Mouse (Mus musculus): ENCODE data around the gene Tbl2. TPM values are rescaled to one million over a fixed set of nuclear protein-coding genes. Genes with fewer than 3 reads are reported as not detected.
A peak's percentile ranks its signal among the peaks of the same experiment; 100 is the strongest.

Gene Tbl2
- total and polyA plus RNA-seq, 3 experiments, result 5.8 to 10.6 (median 9.9) TPM

DNA sequence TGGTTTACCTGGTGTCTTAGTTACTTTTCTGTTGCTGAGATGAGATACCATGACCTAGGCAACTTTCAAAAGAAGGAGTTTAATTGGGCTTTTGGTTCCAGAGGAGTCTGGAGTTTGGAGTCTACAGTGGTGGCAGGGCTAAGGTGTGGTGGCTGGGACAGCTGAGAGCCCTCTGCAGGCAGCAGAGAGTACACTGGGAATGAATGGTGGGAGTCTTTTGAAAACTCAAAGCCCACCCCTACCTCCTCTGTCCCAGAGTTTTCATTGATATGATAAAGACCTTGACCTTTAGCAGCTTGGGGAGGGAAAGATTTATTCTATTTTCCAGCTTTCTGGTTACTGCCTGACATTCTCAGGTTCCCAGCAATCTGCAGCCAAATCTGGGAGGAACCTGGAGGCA, 25.6 kb downstream of the Tbl2 start:
- DNase-seq, result no peak
- no peaks in the 10 kb centered on the region for H3K4me1 ChIP-seq (ENCODE audit: control insufficient read depth, insufficient read depth, low read length)
- H3K27ac ChIP-seq, result no peak overlapping the region
- H3K4me3 ChIP-seq, result no peak overlapping the region
- H3K27me3 ChIP-seq (ENCODE audit: control insufficient read depth, insufficient read depth, low read length), result no peaks in the 10 kb centered on the region
- no peaks in the 10 kb centered on the region for H3K79me2 ChIP-seq (replicated peaks; ENCODE audit: control insufficient read depth, insufficient read depth, low read length)
- H3K9ac ChIP-seq (ENCODE audit: low read depth, low read length), result no peak overlapping the region
- TF ChIP-seq CTCF (IDR thresholded peaks at IDR 0.05), result peak; percentile 6; the same call in 1 of the 2 replicates
- no peak for TF ChIP-seq EP300 (IDR thresholded peaks at IDR 0.05; ENCODE audit: insufficient read depth, low read depth, low read length)
- TF ChIP-seq POLR2A (IDR thresholded peaks at IDR 0.05; ENCODE audit: insufficient read depth, low read depth, low read length), result no peak
- intact Hi-C loops (cut with DNase I), result no loop called here
- H3K36me3 ChIP-seq (ENCODE audit: control insufficient read depth, insufficient read depth, low read length), result no peaks in the 10 kb centered on the region

DNA sequence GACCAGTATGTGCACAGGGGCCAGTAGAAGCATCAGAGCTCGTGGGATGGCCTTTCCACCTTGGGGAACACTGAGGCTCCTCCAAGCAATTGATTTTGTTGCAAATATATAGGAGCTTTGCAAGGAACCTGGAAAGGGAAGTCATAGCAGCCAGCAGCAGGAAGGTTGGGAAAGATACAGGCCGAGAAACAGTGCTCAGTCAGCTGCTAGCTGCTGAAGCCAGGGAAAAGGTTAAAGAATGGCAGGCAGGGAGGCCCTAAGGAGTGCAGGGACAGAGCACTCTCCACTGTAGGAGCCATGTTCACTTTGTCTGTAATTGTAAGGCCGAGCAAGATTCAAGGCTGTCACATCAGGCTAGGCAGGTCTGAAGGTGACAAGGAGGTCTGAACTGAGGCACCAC, 29.1 kb downstream of the Tbl2 start:
- Histone ChIP-seq H3K4me1 (ENCODE audit: control insufficient read depth, insufficient read depth, low read length) (no peaks in the 10 kb centered on the region), H3K27me3 (ENCODE audit: control insufficient read depth, insufficient read depth, low read length) (no peaks in the 10 kb centered on the region), H3K27ac (no peak overlapping the region), H3K9ac (ENCODE audit: low read depth, low read length) (no peak overlapping the region), H3K79me2 (replicated peaks; ENCODE audit: control insufficient read depth, insufficient read depth, low read length) (no peaks in the 10 kb centered on the region), H3K4me3 (no peak overlapping the region), H3K36me3 (ENCODE audit: control insufficient read depth, insufficient read depth, low read length) (no peaks in the 10 kb centered on the region)
- 60% methylated on average over 3 of the region's 3 CpGs for WGBS
- DNase-seq, result no peak
- no peak for TF ChIP-seq EP300 (IDR thresholded peaks at IDR 0.05; ENCODE audit: insufficient read depth, low read depth, low read length)
- TF ChIP-seq CTCF (IDR thresholded peaks at IDR 0.05), result no peak
- no peak for TF ChIP-seq POLR2A (IDR thresholded peaks at IDR 0.05; ENCODE audit: insufficient read depth, low read depth, low read length)
- intact Hi-C loops (cut with DNase I), result no loop called here

- 91% methylated on average over 4 of the region's 4 CpGs for WGBS
- Histone ChIP-seq H3K27ac (no peak overlapping the region), H3K9ac (ENCODE audit: low read depth, low read length) (no peak overlapping the region), H3K79me2 (replicated peaks; ENCODE audit: control insufficient read depth, insufficient read depth, low read length) (no peaks in the 10 kb centered on the region), H3K36me3 (ENCODE audit: control insufficient read depth, insufficient read depth, low read length) (no peaks in the 10 kb centered on the region), H3K4me1 (ENCODE audit: control insufficient read depth, insufficient read depth, low read length) (no peaks in the 10 kb centered on the region), H3K4me3 (no peak overlapping the region), H3K27me3 (ENCODE audit: control insufficient read depth, insufficient read depth, low read length) (no peaks in the 10 kb centered on the region)
- no peak for TF ChIP-seq CTCF (IDR thresholded peaks at IDR 0.05)
- no peak for TF ChIP-seq POLR2A (IDR thresholded peaks at IDR 0.05; ENCODE audit: insufficient read depth, low read depth, low read length)
- TF ChIP-seq EP300 (IDR thresholded peaks at IDR 0.05; ENCODE audit: insufficient read depth, low read depth, low read length), result no peak
- DNase-seq, result no peak
- intact Hi-C loops (cut with DNase I), result no loop called here
Observed at GRCm38 (mm10) chr5:135178996-135179395, 29.5 kb downstream of the Tbl2 start.

GRCm38 (mm10) chr5:135179616-135180015, 30.2 kb downstream of the Tbl2 start:
- Histone ChIP-seq H3K36me3 (ENCODE audit: control insufficient read depth, insufficient read depth, low read length) (no peaks in the 10 kb centered on the region), H3K79me2 (replicated peaks; ENCODE audit: control insufficient read depth, insufficient read depth, low read length) (no peaks in the 10 kb centered on the region), H3K9ac (ENCODE audit: low read depth, low read length) (no peak overlapping the region), H3K4me3 (no peak overlapping the region), H3K27me3 (ENCODE audit: control insufficient read depth, insufficient read depth, low read length) (no peaks in the 10 kb centered on the region), H3K4me1 (ENCODE audit: control insufficient read depth, insufficient read depth, low read length) (no peaks in the 10 kb centered on the region), H3K27ac (no peak overlapping the region)
- WGBS, result 90% methylated on average over 7 of the region's 7 CpGs
- TF ChIP-seq CTCF (IDR thresholded peaks at IDR 0.05) (no peak), POLR2A (IDR thresholded peaks at IDR 0.05; ENCODE audit: insufficient read depth, low read depth, low read length) (no peak), EP300 (IDR thresholded peaks at IDR 0.05; ENCODE audit: insufficient read depth, low read depth, low read length) (no peak)
- no peak for DNase-seq
- intact Hi-C loops (cut with DNase I), result no loop called here

GRCm38 (mm10) chr5:135180796-135181195, 31.3 kb downstream of the Tbl2 start:
- H3K36me3 ChIP-seq (ENCODE audit: control insufficient read depth, insufficient read depth, low read length), result no peaks in the 10 kb centered on the region
- no peaks in the 10 kb centered on the region for H3K4me1 ChIP-seq (ENCODE audit: control insufficient read depth, insufficient read depth, low read length)
- H3K27ac ChIP-seq, result no peak overlapping the region
- 95% methylated on average over 14 of the region's 14 CpGs for WGBS
- intact Hi-C loops (cut with DNase I), result no loop called here
- TF ChIP-seq EP300 (IDR thresholded peaks at IDR 0.05; ENCODE audit: insufficient read depth, low read depth, low read length) (no peak), POLR2A (IDR thresholded peaks at IDR 0.05; ENCODE audit: insufficient read depth, low read depth, low read length) (no peak), CTCF (IDR thresholded peaks at IDR 0.05) (no peak)
- no peak overlapping the region for H3K9ac ChIP-seq (ENCODE audit: low read depth, low read length)
- H3K27me3 ChIP-seq (ENCODE audit: control insufficient read depth, insufficient read depth, low read length), result no peaks in the 10 kb centered on the region
- no peak overlapping the region for H3K4me3 ChIP-seq
- no peak for DNase-seq
- no peaks in the 10 kb centered on the region for H3K79me2 ChIP-seq (replicated peaks; ENCODE audit: control insufficient read depth, insufficient read depth, low read length)

DNA sequence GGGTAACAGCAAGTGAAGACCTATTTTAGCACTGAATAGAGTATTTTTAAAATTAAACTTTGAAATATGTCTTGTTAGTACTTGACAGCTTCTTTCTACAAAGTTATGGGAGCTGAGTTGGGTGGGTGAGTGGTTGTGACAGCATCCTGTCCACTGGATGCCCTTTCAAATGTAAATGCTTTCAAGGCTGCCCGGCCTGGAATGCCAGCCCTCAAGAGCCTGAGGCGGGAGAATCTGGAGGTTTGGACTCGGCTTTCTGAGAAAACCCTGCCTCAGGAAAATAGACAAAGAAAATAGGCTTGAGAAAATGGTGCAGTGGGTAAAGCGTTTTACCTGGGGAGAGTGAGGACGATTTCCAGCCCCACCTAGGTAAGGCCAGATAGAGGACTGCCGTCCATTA, 32.3 kb downstream of the Tbl2 start:
- Histone ChIP-seq H3K36me3 (ENCODE audit: control insufficient read depth, insufficient read depth, low read length) (no peaks in the 10 kb centered on the region), H3K4me1 (ENCODE audit: control insufficient read depth, insufficient read depth, low read length) (no peaks in the 10 kb centered on the region), H3K9ac (ENCODE audit: low read depth, low read length) (no peak overlapping the region), H3K79me2 (replicated peaks; ENCODE audit: control insufficient read depth, insufficient read depth, low read length) (no peaks in the 10 kb centered on the region), H3K27me3 (ENCODE audit: control insufficient read depth, insufficient read depth, low read length) (no peaks in the 10 kb centered on the region), H3K27ac (no peak overlapping the region), H3K4me3 (no peak overlapping the region)
- DNase-seq, result no peak
- TF ChIP-seq POLR2A (IDR thresholded peaks at IDR 0.05; ENCODE audit: insufficient read depth, low read depth, low read length) (no peak), CTCF (IDR thresholded peaks at IDR 0.05) (no peak), EP300 (IDR thresholded peaks at IDR 0.05; ENCODE audit: insufficient read depth, low read depth, low read length) (no peak)
- 83% methylated on average over 6 of the region's 6 CpGs for WGBS
- intact Hi-C loops (cut with DNase I), result no loop called here

Data from heart, adult 2 months (tissue).